Mouse (Mus musculus) thymus, postnatal 10 days (tissue): ENCODE measurements around the gene Ptgdr2.
A peak's percentile ranks its signal among the peaks of the same experiment; 100 is the strongest.

ENCODE experiments used
- DNase-seq, 2 experiments: peaks; one replicate each; pipeline ENCODE4 v3.0.0; 2021; ENCODE audit warnings: low spot score in 2 of 2

The Ptgdr2 gene

GRCm38 (mm10) chr19:10975187-10975586 lies 38.2 kb downstream of the Ptgdr2 start:
- DNase-seq, result no peak

- peak in 1 of 2 experiments; percentile 11 for DNase-seq
Measured at GRCm38 (mm10) chr19:10976318-10976717, 39.4 kb downstream of the Ptgdr2 start.

GRCm38 (mm10) chr19:10979184-10980168 lies 42.5 kb downstream of the Ptgdr2 start:
- DNase-seq, result peak; percentile 87 to 93

GRCm38 (mm10) chr19:10980210-10980609 lies 43.2 kb downstream of the Ptgdr2 start:
- DNase-seq, result peak in 1 of 2 experiments; percentile 6

GRCm38 (mm10) chr19:10983146-10983545 lies 46.2 kb downstream of the Ptgdr2 start:
- peak in 1 of 2 experiments; percentile 38 for DNase-seq

- no peak for DNase-seq
Measured at GRCm38 (mm10) chr19:10984551-10984950, 47.6 kb downstream of the Ptgdr2 start.

- no peak for DNase-seq
Measured at GRCm38 (mm10) chr19:10985889-10986288, 48.9 kb downstream of the Ptgdr2 start.

GRCm38 (mm10) chr19:10988563-10988962 lies 51.6 kb downstream of the Ptgdr2 start:
- DNase-seq, result no peak

- no peak for DNase-seq
Measured at GRCm38 (mm10) chr19:10990751-10991150, 53.8 kb downstream of the Ptgdr2 start.

- no peak for DNase-seq
Measured at GRCm38 (mm10) chr19:10991911-10992310, 55.0 kb downstream of the Ptgdr2 start.
